Comparison of ENCODE assay signal across 25 mouse cellular contexts in the genomic region with DNA sequence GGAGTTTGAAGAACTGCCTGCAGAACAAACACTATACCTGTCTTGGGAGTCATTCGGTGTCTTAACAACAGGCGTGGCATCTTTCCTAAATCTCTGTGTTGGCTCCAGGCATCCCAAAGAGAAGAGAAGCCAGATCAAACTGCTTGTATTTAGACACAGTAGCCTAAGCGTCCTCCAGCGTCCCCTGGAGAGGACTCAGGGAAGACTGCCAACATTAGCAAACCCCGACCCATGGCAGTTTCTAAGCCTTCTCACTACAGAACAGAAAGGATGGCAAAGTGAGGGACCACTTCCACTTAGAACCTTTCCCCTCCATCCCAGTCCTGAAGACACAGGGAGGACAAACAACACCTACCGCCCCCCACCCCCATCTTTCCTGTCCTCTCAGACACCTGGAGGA. TPM values are rescaled to one million over a fixed set of nuclear protein-coding genes. Genes with fewer than 3 reads are reported as not detected.
"Had no signal": no experiment of that assay in that cellular context is flagged by ENCODE, and none has a peak within 500 bp of the region (broad histone marks: within the 10 kb centered on the region; RNA-seq: fewer than 3 reads in every experiment).

No protein-coding gene starts in this region.

- H3K27ac ChIP-seq: kidney, postnatal 0 days; layer of hippocampus, adult 2 months; limb, embryonic 12.5 days; limb, embryonic 15.5 days; liver, embryonic 14.5 days; lung, embryonic 15.5 days; midbrain, embryonic 10.5 days; midbrain, embryonic 13.5 days; neural tube, embryonic 12.5 days; neural tube, embryonic 15.5 days; stomach, postnatal 0 days had no signal

- H3K9me3 ChIP-seq: limb, embryonic 12.5 days; limb, embryonic 15.5 days; lung, embryonic 15.5 days; megakaryocyte, embryonic 14.5 days; midbrain, embryonic 10.5 days; midbrain, embryonic 13.5 days; neural tube, embryonic 12.5 days; neural tube, embryonic 15.5 days had no signal

- H3K27me3 ChIP-seq: lung, embryonic 15.5 days; midbrain, embryonic 13.5 days had no signal

- H3K9ac ChIP-seq: limb, embryonic 12.5 days; limb, embryonic 15.5 days; liver, embryonic 14.5 days; liver, postnatal 0 days; lung, embryonic 15.5 days; midbrain, embryonic 13.5 days; neural tube, embryonic 12.5 days; neural tube, embryonic 15.5 days had no signal

- H3K36me3 ChIP-seq: limb, embryonic 12.5 days; limb, embryonic 15.5 days; lung, embryonic 15.5 days; midbrain, embryonic 10.5 days; midbrain, embryonic 13.5 days; neural tube, embryonic 12.5 days; neural tube, embryonic 15.5 days had no signal

- ATAC-seq: liver, postnatal 0 days; midbrain, embryonic 13.5 days had no signal

- H3K4me2 ChIP-seq: limb, embryonic 12.5 days; limb, embryonic 15.5 days; liver, embryonic 11.5 days; lung, embryonic 15.5 days; midbrain, embryonic 13.5 days; neural tube, embryonic 12.5 days; neural tube, embryonic 15.5 days had no signal

- H3K4me1 ChIP-seq: midbrain, embryonic 13.5 days had no signal

- DNase-seq: kidney, adult 18-20 months; kidney, postnatal 25 days; layer of hippocampus, adult 9-11 months; liver, postnatal 0 days; right cerebral cortex, adult 18-20 months; right cerebral cortex, postnatal 14 days; right cerebral cortex, postnatal 4 days; thymus, adult 2 months; thymus, postnatal 14 days; thymus, postnatal 4 days had no signal

- H3K4me3 ChIP-seq: layer of hippocampus, adult 2 months; limb, embryonic 12.5 days; limb, embryonic 15.5 days; lung, embryonic 15.5 days; megakaryocyte, embryonic 14.5 days; midbrain, embryonic 10.5 days; midbrain, embryonic 13.5 days; neural tube, embryonic 12.5 days; neural tube, embryonic 15.5 days had no signal

RNA-seq across cellular contexts. Expression of gene Tbata, which starts 8.2 kb away (rescaled TPM):
- polyA plus RNA-seq: kidney, embryonic 14.5 days; limb, embryonic 12.5 days; liver, embryonic 11.5 days; liver, embryonic 14.5 days; liver, postnatal 0 days; midbrain, embryonic 10.5 days; neural tube, embryonic 15.5 days; stomach, embryonic 14.5 days had no signal
